Mouse (Mus musculus) C2C12 (cell line): Measurements from ENCODE around the gene Camk2d.

ENCODE experiments used
- CTCF ChIP-seq: IDR thresholded peaks from one replicate; pipeline ENCODE4 v1.5.1; 2011; ENCODE audit not compliant: control insufficient read depth, insufficient read depth, insufficient read length
- FOSL1 ChIP-seq: IDR thresholded peaks from one replicate; pipeline ENCODE4 v1.8.0; 2011; ENCODE audit warnings: mild to moderate bottlenecking, low read length; ENCODE audit not compliant: poor library complexity, insufficient read depth, severe bottlenecking
- MAX ChIP-seq: IDR thresholded peaks from one replicate; pipeline ENCODE4 v1.6.1; 2011; ENCODE audit warnings: mild to moderate bottlenecking, control low read depth

GRCm38 (mm10) chr3:126609310-126609709, 13.2 kb downstream of the Camk2d start:
- no peak for TF ChIP-seq FOSL1
- TF ChIP-seq CTCF: no peak
- no peak for TF ChIP-seq MAX
